Mouse (Mus musculus) macrophage (primary cell): ENCODE measurements at regions not wholly inside any gene's neighbourhood (a gene's known extent, or its start where the extent isn't known, plus 50 kb on each side); places are given as distances from the start of the nearest gene placed in this dataset.

Experiments used
- H3K27ac ChIP-seq: fragments of 350-480 bp; formaldehyde crosslinking; 2 replicates; pipeline ENCODE4 v1.9.0; 2021
- H3K36me3 ChIP-seq: fragments of 350-480 bp; formaldehyde crosslinking; 2 replicates; pipeline ENCODE4 v1.9.0; 2021; ENCODE audit errors: inconsistent target
- H3K4me3 ChIP-seq: fragments of 350-480 bp; formaldehyde crosslinking; 2 replicates; pipeline ENCODE4 v1.9.0; 2021; ENCODE audit errors: inconsistent target
- H3K79me2 ChIP-seq: fragments of 350-480 bp; formaldehyde crosslinking; 2 replicates; pipeline ENCODE4 v1.9.0; 2021; ENCODE audit errors: inconsistent target
- WGBS: methylation state at CpG from one replicate; pipeline ENCODE4 v1.1.7; 2026; ENCODE audit warnings: inconsistent platforms; ENCODE audit not compliant: missing documents; 5-methylcytosine and 5-hydroxymethylcytosine counted together

GRCm38 (mm10) chr4:72400759-72401158, 200.0 kb upstream of the Tle1 start:
- H3K36me3 ChIP-seq, result no peaks in the 10 kb centered on the region
- no peaks in the 10 kb centered on the region for H3K79me2 ChIP-seq
- H3K4me3 ChIP-seq, result no peak overlapping the region
- 100% methylated on average over 1 of the region's 1 CpGs for WGBS
- no peak overlapping the region for H3K27ac ChIP-seq

GRCm38 (mm10) chr4:72391887-72392435, 191.2 kb upstream of the Tle1 start:
- Histone ChIP-seq H3K4me3 (no peak overlapping the region), H3K79me2 (no peaks in the 10 kb centered on the region), H3K36me3 (no peaks in the 10 kb centered on the region), H3K27ac (no peak overlapping the region)
- 93% methylated on average over 3 of the region's 3 CpGs for WGBS

GRCm38 (mm10) chr4:72389811-72390625, 189.3 kb upstream of the Tle1 start:
- no peaks in the 10 kb centered on the region for H3K79me2 ChIP-seq
- no peaks in the 10 kb centered on the region for H3K36me3 ChIP-seq
- no peak overlapping the region for H3K27ac ChIP-seq
- 94% methylated on average over 5 of the region's 5 CpGs for WGBS
- H3K4me3 ChIP-seq, result no peak overlapping the region

- Histone ChIP-seq H3K4me3 (no peak overlapping the region), H3K79me2 (no peaks in the 10 kb centered on the region), H3K36me3 (no peaks in the 10 kb centered on the region), H3K27ac (no peak overlapping the region)
- 93% methylated on average over 12 of the region's 12 CpGs for WGBS
Measured at GRCm38 (mm10) chr4:72384901-72385264, 184.2 kb upstream of the Tle1 start.

GRCm38 (mm10) chr4:72384259-72384900, 183.7 kb upstream of the Tle1 start:
- Histone ChIP-seq H3K27ac (no peak overlapping the region), H3K4me3 (no peak overlapping the region), H3K36me3 (no peaks in the 10 kb centered on the region), H3K79me2 (no peaks in the 10 kb centered on the region)
- WGBS, result 89% methylated on average over 5 of the region's 5 CpGs

- Histone ChIP-seq H3K27ac (no peak overlapping the region), H3K4me3 (no peak overlapping the region), H3K36me3 (no peaks in the 10 kb centered on the region), H3K79me2 (no peaks in the 10 kb centered on the region)
- WGBS, result 92% methylated on average over 2 of the region's 2 CpGs
Measured at GRCm38 (mm10) chr4:72383729-72384128, 183.0 kb upstream of the Tle1 start.

- 96% methylated on average over 11 of the region's 11 CpGs for WGBS
- H3K79me2 ChIP-seq, result no peaks in the 10 kb centered on the region
- no peak overlapping the region for H3K4me3 ChIP-seq
- no peak overlapping the region for H3K27ac ChIP-seq
- no peaks in the 10 kb centered on the region for H3K36me3 ChIP-seq
Measured at GRCm38 (mm10) chr4:72382517-72383147, 181.9 kb upstream of the Tle1 start.

- WGBS, result 93% methylated on average over 6 of the region's 6 CpGs
- Histone ChIP-seq H3K4me3 (no peak overlapping the region), H3K79me2 (no peaks in the 10 kb centered on the region), H3K27ac (no peak overlapping the region), H3K36me3 (no peaks in the 10 kb centered on the region)
Measured at GRCm38 (mm10) chr4:72381742-72382141, 181.0 kb upstream of the Tle1 start.

- Histone ChIP-seq H3K79me2 (no peaks in the 10 kb centered on the region), H3K36me3 (no peaks in the 10 kb centered on the region), H3K27ac (no peak overlapping the region), H3K4me3 (no peak overlapping the region)
- 93% methylated on average over 3 of the region's 3 CpGs for WGBS
Measured at GRCm38 (mm10) chr4:72381116-72381515, 180.4 kb upstream of the Tle1 start.

GRCm38 (mm10) chr4:72379515-72379914, 178.8 kb upstream of the Tle1 start:
- peak overlapping the region; percentile 64 for H3K27ac ChIP-seq
- no peaks in the 10 kb centered on the region for H3K36me3 ChIP-seq
- H3K4me3 ChIP-seq, result no peak overlapping the region
- H3K79me2 ChIP-seq, result no peaks in the 10 kb centered on the region
- 100% methylated on average over 1 of the region's 1 CpGs for WGBS

GRCm38 (mm10) chr4:72379011-72379410, 178.3 kb upstream of the Tle1 start:
- Histone ChIP-seq H3K36me3 (no peaks in the 10 kb centered on the region), H3K27ac (peak overlapping the region; percentile 64)

GRCm38 (mm10) chr4:72377520-72377919, 176.8 kb upstream of the Tle1 start:
- Histone ChIP-seq H3K27ac (no peak overlapping the region), H3K4me3 (no peak overlapping the region), H3K79me2 (no peaks in the 10 kb centered on the region), H3K36me3 (no peaks in the 10 kb centered on the region)
- WGBS, result 100% methylated on average over 1 of the region's 1 CpGs

More at GRCm38 (mm10) chr4:72379011-72379410, 178.3 kb upstream of the Tle1 start:
- Histone ChIP-seq H3K4me3 (no peak overlapping the region), H3K79me2 (no peaks in the 10 kb centered on the region)

- H3K4me3 ChIP-seq, result no peak overlapping the region
- no peaks in the 10 kb centered on the region for H3K36me3 ChIP-seq
- no peaks in the 10 kb centered on the region for H3K79me2 ChIP-seq
- H3K27ac ChIP-seq, result no peak overlapping the region
- 100% methylated on average over 1 of the region's 1 CpGs for WGBS
Measured at GRCm38 (mm10) chr4:72351985-72352384, 151.3 kb upstream of the Tle1 start.

- H3K27ac ChIP-seq, result no peak overlapping the region
- H3K36me3 ChIP-seq, result no peaks in the 10 kb centered on the region
- WGBS, result 83% methylated on average over 3 of the region's 3 CpGs
- no peaks in the 10 kb centered on the region for H3K79me2 ChIP-seq
- H3K4me3 ChIP-seq, result no peak overlapping the region
Measured at GRCm38 (mm10) chr4:72331882-72332281, 131.2 kb upstream of the Tle1 start.

GRCm38 (mm10) chr4:72329026-72329390, 128.3 kb upstream of the Tle1 start:
- Histone ChIP-seq H3K4me3 (no peak overlapping the region), H3K36me3 (no peaks in the 10 kb centered on the region), H3K27ac (no peak overlapping the region), H3K79me2 (no peaks in the 10 kb centered on the region)
